Mouse (Mus musculus): Measurements from ENCODE around the gene Eng. TPM values are rescaled to one million over a fixed set of nuclear protein-coding genes. Genes with fewer than 3 reads are reported as not detected.

Eng gene
- polyA plus RNA-seq, 1 experiment, result 228 TPM

- WGBS, result 55% methylated on average over 4 of the region's 4 CpGs
- H3K36me3 ChIP-seq (ENCODE audit: control insufficient read depth, insufficient read depth, low read length), result peaks cover under 1% of the 10 kb centered on the region; the same call in 1 of the 2 replicates
- DNase-seq, result peak; percentile 57
- TF ChIP-seq POLR2A (IDR thresholded peaks at IDR 0.05; ENCODE audit: low read depth, low read length) (no peak), CTCF (conservative IDR thresholded peaks at IDR 0.05; ENCODE audit: insufficient read depth, insufficient read length, low read depth, low read length) (no peak; the same call in 1 of the 2 replicates)
- H3K4me3 ChIP-seq (ENCODE audit: insufficient read depth, low read depth, low read length), result no peak overlapping the region
- H3K4me1 ChIP-seq (ENCODE audit: control insufficient read depth, insufficient read depth, low read length), result peaks cover 8% of the 10 kb centered on the region; the same call in 1 of the 2 replicates
- H3K27me3 ChIP-seq (replicated peaks; ENCODE audit: control insufficient read depth, insufficient read depth, low read length), result no peaks in the 10 kb centered on the region
- peak overlapping the region; percentile 1; the same call in 1 of the 2 replicates for H3K27ac ChIP-seq (ENCODE audit: insufficient read depth, low read depth, low read length)
These were observed 68.6 kb downstream of the Eng start for GRCm38 (mm10) chr2:32714987-32715425.

DNA sequence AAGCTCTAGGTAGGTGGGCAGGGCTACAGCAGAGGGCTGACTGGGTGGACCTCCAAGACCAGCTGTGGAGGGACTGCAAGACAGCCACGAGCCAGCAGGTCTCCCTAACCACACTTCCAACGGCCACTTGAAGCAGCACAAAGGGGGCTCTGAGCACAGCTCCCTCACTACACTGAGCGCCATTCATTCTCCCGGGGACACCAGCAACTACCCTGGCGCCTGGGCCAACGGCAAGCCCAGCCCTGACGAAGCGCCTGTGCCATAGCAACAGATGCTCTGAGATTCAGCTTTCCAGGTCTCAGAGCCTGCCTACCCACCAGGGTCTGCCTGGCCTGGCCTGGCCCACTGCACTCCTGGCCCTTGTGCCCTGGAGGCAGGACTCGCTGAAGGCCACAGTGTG is 72.4 kb downstream of the Eng start:
- H3K4me3 ChIP-seq (ENCODE audit: insufficient read depth, low read depth, low read length), result no peak overlapping the region
- H3K27me3 ChIP-seq (replicated peaks; ENCODE audit: control insufficient read depth, insufficient read depth, low read length), result no peaks in the 10 kb centered on the region
- no peak overlapping the region for H3K27ac ChIP-seq (ENCODE audit: insufficient read depth, low read depth, low read length)
- no peaks in the 10 kb centered on the region for H3K4me1 ChIP-seq (ENCODE audit: control insufficient read depth, insufficient read depth, low read length)
- WGBS, result 72% methylated on average over 9 of the region's 9 CpGs
- TF ChIP-seq CTCF (conservative IDR thresholded peaks at IDR 0.05; ENCODE audit: insufficient read depth, insufficient read length, low read depth, low read length) (no peak), POLR2A (IDR thresholded peaks at IDR 0.05; ENCODE audit: low read depth, low read length) (no peak)
- no peak for DNase-seq
- no peaks in the 10 kb centered on the region for H3K36me3 ChIP-seq (ENCODE audit: control insufficient read depth, insufficient read depth, low read length)

GRCm38 (mm10) chr2:32720053-32720452 is 73.7 kb downstream of the Eng start:
- Histone ChIP-seq H3K27ac (ENCODE audit: insufficient read depth, low read depth, low read length) (no peak overlapping the region), H3K27me3 (replicated peaks; ENCODE audit: control insufficient read depth, insufficient read depth, low read length) (no peaks in the 10 kb centered on the region), H3K4me1 (ENCODE audit: control insufficient read depth, insufficient read depth, low read length) (peaks cover 2% of the 10 kb centered on the region; the same call in 1 of the 2 replicates), H3K4me3 (ENCODE audit: insufficient read depth, low read depth, low read length) (no peak overlapping the region), H3K36me3 (ENCODE audit: control insufficient read depth, insufficient read depth, low read length) (no peaks in the 10 kb centered on the region)
- DNase-seq, result no peak
- WGBS, result 93% methylated on average over 3 of the region's 3 CpGs
- TF ChIP-seq POLR2A (IDR thresholded peaks at IDR 0.05; ENCODE audit: low read depth, low read length), result no peak
- TF ChIP-seq CTCF (conservative IDR thresholded peaks at IDR 0.05; ENCODE audit: insufficient read depth, insufficient read length, low read depth, low read length), result no peak

- no peak within 1 kb of the TSS; the same call in 1 of the 2 replicates for H3K4me3 ChIP-seq (ENCODE audit: insufficient read depth, low read depth, low read length)
- no peak within 1 kb of the TSS for H3K27ac ChIP-seq (ENCODE audit: insufficient read depth, low read depth, low read length)
- peaks cover 3% of the 10 kb centered on the region; the same call in 1 of the 2 replicates for H3K4me1 ChIP-seq (ENCODE audit: control insufficient read depth, insufficient read depth, low read length)
- H3K27me3 ChIP-seq (replicated peaks; ENCODE audit: control insufficient read depth, insufficient read depth, low read length), result no peaks in the 10 kb centered on the region
- no peak for TF ChIP-seq POLR2A (IDR thresholded peaks at IDR 0.05; ENCODE audit: low read depth, low read length)
- no peak for TF ChIP-seq CTCF (conservative IDR thresholded peaks at IDR 0.05; ENCODE audit: insufficient read depth, insufficient read length, low read depth, low read length)
- WGBS, result 50% methylated on average over 8 of the region's 8 CpGs
- no peaks in the 10 kb centered on the region for H3K36me3 ChIP-seq (ENCODE audit: control insufficient read depth, insufficient read depth, low read length)
- DNase-seq, result peak; percentile 53
These were observed 74.4 kb downstream of the Eng start, which contains the start of gene Sh2d3c for GRCm38 (mm10) chr2:32720681-32721229. Gene Sh2d3c (plus strand): TSS chr2:32721055.

GRCm38 (mm10) chr2:32722046-32722445 is 75.7 kb downstream of the Eng start:
- DNase-seq, result no peak
- Histone ChIP-seq H3K36me3 (ENCODE audit: control insufficient read depth, insufficient read depth, low read length) (no peaks in the 10 kb centered on the region), H3K4me3 (ENCODE audit: insufficient read depth, low read depth, low read length) (no peak overlapping the region), H3K27ac (ENCODE audit: insufficient read depth, low read depth, low read length) (no peak overlapping the region), H3K4me1 (ENCODE audit: control insufficient read depth, insufficient read depth, low read length) (peaks cover 3% of the 10 kb centered on the region; the same call in 1 of the 2 replicates), H3K27me3 (replicated peaks; ENCODE audit: control insufficient read depth, insufficient read depth, low read length) (no peaks in the 10 kb centered on the region)
- TF ChIP-seq CTCF (conservative IDR thresholded peaks at IDR 0.05; ENCODE audit: insufficient read depth, insufficient read length, low read depth, low read length) (no peak), POLR2A (IDR thresholded peaks at IDR 0.05; ENCODE audit: low read depth, low read length) (no peak)
- WGBS, result 61% methylated on average over 6 of the region's 6 CpGs

- TF ChIP-seq CTCF (conservative IDR thresholded peaks at IDR 0.05; ENCODE audit: insufficient read depth, insufficient read length, low read depth, low read length), result no peak
- TF ChIP-seq POLR2A (IDR thresholded peaks at IDR 0.05; ENCODE audit: low read depth, low read length), result no peak
- WGBS, result 67% methylated on average over 3 of the region's 3 CpGs
- H3K27ac ChIP-seq (ENCODE audit: insufficient read depth, low read depth, low read length), result no peak overlapping the region
These were observed 76.2 kb downstream of the Eng start for GRCm38 (mm10) chr2:32722581-32722980.

GRCm38 (mm10) chr2:32724149-32724548 is 77.8 kb downstream of the Eng start:
- no peaks in the 10 kb centered on the region for H3K36me3 ChIP-seq (ENCODE audit: control insufficient read depth, insufficient read depth, low read length)
- DNase-seq, result no peak
- no peaks in the 10 kb centered on the region for H3K27me3 ChIP-seq (replicated peaks; ENCODE audit: control insufficient read depth, insufficient read depth, low read length)
- 85% methylated on average over 4 of the region's 4 CpGs for WGBS
- TF ChIP-seq POLR2A (IDR thresholded peaks at IDR 0.05; ENCODE audit: low read depth, low read length) (no peak), CTCF (conservative IDR thresholded peaks at IDR 0.05; ENCODE audit: insufficient read depth, insufficient read length, low read depth, low read length) (no peak)
- H3K4me3 ChIP-seq (ENCODE audit: insufficient read depth, low read depth, low read length), result no peak overlapping the region
- H3K4me1 ChIP-seq (ENCODE audit: control insufficient read depth, insufficient read depth, low read length), result peaks cover 3% of the 10 kb centered on the region; the same call in 1 of the 2 replicates
- no peak overlapping the region for H3K27ac ChIP-seq (ENCODE audit: insufficient read depth, low read depth, low read length)

More at GRCm38 (mm10) chr2:32722581-32722980, 76.2 kb downstream of the Eng start:
- Histone ChIP-seq H3K27me3 (replicated peaks; ENCODE audit: control insufficient read depth, insufficient read depth, low read length) (no peaks in the 10 kb centered on the region), H3K4me3 (ENCODE audit: insufficient read depth, low read depth, low read length) (no peak overlapping the region), H3K4me1 (ENCODE audit: control insufficient read depth, insufficient read depth, low read length) (peaks cover 3% of the 10 kb centered on the region; the same call in 1 of the 2 replicates), H3K36me3 (ENCODE audit: control insufficient read depth, insufficient read depth, low read length) (no peaks in the 10 kb centered on the region)
- no peak for DNase-seq

All from kidney, adult 2 months (tissue).